Mouse (Mus musculus) B cell, adult (primary cell): ENCODE data around the gene Siglecf. TPM values are rescaled to one million over a fixed set of nuclear protein-coding genes. Genes with fewer than 3 reads are reported as not detected.

ENCODE experiments used
- total RNA-seq: library from RNA; stranded (reverse); gene quantifications from 4 replicates; pipeline ENCODE4 v1.2.4, GENCODE M21; 2023; ENCODE audit not compliant: inconsistent age

Siglecf gene
- total RNA-seq = 0.45 to 0.77 TPM (median 0.45 TPM) in 3 of 4 replicates, not detected in the other

GRCm38 (mm10) chr7:43351154-43351553 is at the start of gene Siglecf:
Gene Siglecf (plus strand): TSS chr7:43351341.

GRCm38 (mm10) chr7:43313013-43313428 is 38.1 kb upstream of the Siglecf start, which contains the start of gene Zfp715:
Gene Zfp715 (minus strand): TSS chr7:43313294.

GRCm38 (mm10) chr7:43408131-43408553 is 57.0 kb downstream of the Siglecf start, which contains the start of gene Siglecg:
Gene Siglecg (plus strand): TSS chr7:43408204.

Other genes with a start within 250 kb of the Siglecf start
- not detected in 4 replicates for gene Zfp936, start 237.1 kb upstream of the Siglecf start, total RNA-seq
- 23.2 to 26.1 TPM (median 25.5 TPM) in 4 replicates for gene Zfp715, start 38.0 kb upstream of the Siglecf start, total RNA-seq
- gene Siglecg, start 56.9 kb downstream of the Siglecf start, total RNA-seq = 357 to 404 TPM (median 393 TPM) in 4 replicates
- gene Lim2, start 76.3 kb downstream of the Siglecf start, total RNA-seq = not detected in 4 replicates
- gene Nkg7, start 85.7 kb downstream of the Siglecf start, total RNA-seq = 1.9 to 3.8 TPM (median 2.3 TPM) in 4 replicates
- gene Cldnd2, start 89.4 kb downstream of the Siglecf start, total RNA-seq = not detected in 4 replicates
- gene Etfb, start 92.7 kb downstream of the Siglecf start, total RNA-seq = 36.1 to 51.0 TPM (median 48.9 TPM) in 4 replicates
- not detected in 4 replicates for gene Gm45233, start 92.8 kb downstream of the Siglecf start, total RNA-seq
- gene Vsig10l, start 111.8 kb downstream of the Siglecf start, total RNA-seq = 2.0 to 3.9 TPM (median 2.3 TPM) in 4 replicates
- not detected in 4 replicates for gene Iglon5, start 138.7 kb downstream of the Siglecf start, total RNA-seq
- not detected in 4 replicates for gene 4931406B18Rik, start 154.6 kb downstream of the Siglecf start, total RNA-seq
- 1.7 to 3.5 TPM (median 2.3 TPM) in 4 replicates for gene Cd33, start 193.1 kb downstream of the Siglecf start, total RNA-seq
- gene Zfp658, start 210.9 kb downstream of the Siglecf start, total RNA-seq = 1.9 to 2.5 TPM (median 2.5 TPM) in 4 replicates
- 8.9 to 14.1 TPM (median 10.7 TPM) in 4 replicates for gene Zfp719, start 228.3 kb downstream of the Siglecf start, total RNA-seq